Mouse (Mus musculus) megakaryocyte, embryonic 14.5 days (primary cell): ENCODE data around the gene Ipmk.

ENCODE experiments used
- FLI1 ChIP-seq: IDR thresholded peaks from 2 replicates; pipeline ENCODE4 v1.6.1; 2012; ENCODE audit warnings: low read length, inconsistent platforms, mixed read lengths
- GATA1 ChIP-seq: IDR thresholded peaks from 3 replicates; pipeline ENCODE4 v1.6.1; 2012; ENCODE audit warnings: mixed read lengths, low read length, inconsistent platforms, borderline replicate concordance

DNA sequence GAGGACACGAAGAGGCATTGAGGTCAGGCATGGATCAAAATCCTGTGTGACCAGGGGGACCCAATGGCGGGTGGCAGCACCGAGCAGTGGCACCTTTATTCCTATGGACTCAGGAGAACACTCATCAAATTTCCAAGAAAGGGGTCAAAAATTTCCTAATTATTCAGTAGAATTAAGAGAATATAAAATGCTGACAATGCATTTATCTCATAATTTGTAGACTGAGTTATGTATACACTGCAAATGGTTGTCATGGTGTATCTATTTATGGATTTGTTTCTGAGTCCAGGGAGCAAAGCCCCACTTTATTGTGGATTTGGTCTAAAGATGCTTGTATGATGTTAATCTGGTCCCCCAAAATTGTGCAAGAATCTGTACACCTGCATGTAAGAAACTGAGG, 120.8 kb downstream of the Ipmk start:
- TF ChIP-seq GATA1 (no peak), FLI1 (no peak)
